Mouse (Mus musculus): Measurements from ENCODE around the gene Acod1.

- no peak for TF ChIP-seq CTCF (IDR thresholded peaks at IDR 0.05; ENCODE audit: borderline replicate concordance, insufficient read depth, low read depth, low read length)
- TF ChIP-seq POLR2A (IDR thresholded peaks at IDR 0.05; ENCODE audit: borderline replicate concordance, insufficient read depth, low read length): no peak
These were observed 51.4 kb downstream of the Acod1 start for GRCm38 (mm10) chr14:103098213-103098586.

All from cerebellum, adult 2 months (tissue).